Mouse (Mus musculus): ENCODE results near the gene Wdr13.
A peak's percentile ranks its signal among the peaks of the same experiment; 100 is the strongest.

Gene Wdr13

GRCm38 (mm10) chrX:8132017-8132976, at the start of gene Wdr13:
TSS of gene Wdr13 (minus strand) at chrX:8132892.
- DNase-seq (ENCODE audit: low read depth), result peak; percentile 93

DNA sequence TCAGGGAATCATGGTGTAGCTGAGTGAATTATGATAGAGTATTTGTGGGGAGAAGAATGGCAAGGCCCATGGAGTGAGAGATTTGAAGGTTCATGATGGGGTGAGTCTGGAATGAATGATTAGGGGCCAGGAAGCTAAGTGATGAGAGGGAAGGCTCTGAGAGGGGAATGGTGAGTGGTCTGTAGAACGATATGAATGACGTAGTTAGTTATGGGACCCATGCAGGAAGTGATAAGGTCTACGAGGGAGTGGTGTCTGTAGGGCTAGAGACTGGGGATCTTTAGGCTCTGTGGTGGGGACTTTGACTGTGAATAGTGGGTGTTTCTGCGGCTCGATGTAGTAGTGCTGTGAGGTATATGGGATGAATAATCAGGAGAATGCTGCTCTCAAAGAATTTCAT, 47.0 kb upstream of the Wdr13 start:
- DNase-seq (ENCODE audit: low read depth), result no peak

- no peak for DNase-seq (ENCODE audit: low read depth)
Measured at GRCm38 (mm10) chrX:8178871-8179270, 46.2 kb upstream of the Wdr13 start.

- peak; percentile 93 for DNase-seq (ENCODE audit: low read depth)
Measured at GRCm38 (mm10) chrX:8175504-8176385, 43.1 kb upstream of the Wdr13 start, which contains the start of gene Tbc1d25. TSS of gene Tbc1d25 (minus strand) at chrX:8176181.

DNA sequence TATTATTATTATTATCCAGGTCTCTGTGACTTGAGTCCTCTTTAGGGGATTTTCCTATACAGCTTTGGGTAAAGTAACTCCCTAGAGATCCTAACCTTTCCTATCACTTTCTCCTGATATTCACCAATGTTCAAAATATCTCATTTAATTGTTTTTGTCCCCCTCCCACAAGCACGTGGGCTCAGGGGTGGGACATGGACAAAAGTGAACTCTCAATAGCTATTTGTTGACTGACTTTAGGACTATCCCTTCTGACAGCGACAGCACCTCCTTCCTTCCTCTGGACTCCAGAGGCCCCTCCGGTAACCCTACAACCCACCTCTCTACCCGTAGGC, 42.4 kb upstream of the Wdr13 start:
- no peak for DNase-seq (ENCODE audit: low read depth)

DNA sequence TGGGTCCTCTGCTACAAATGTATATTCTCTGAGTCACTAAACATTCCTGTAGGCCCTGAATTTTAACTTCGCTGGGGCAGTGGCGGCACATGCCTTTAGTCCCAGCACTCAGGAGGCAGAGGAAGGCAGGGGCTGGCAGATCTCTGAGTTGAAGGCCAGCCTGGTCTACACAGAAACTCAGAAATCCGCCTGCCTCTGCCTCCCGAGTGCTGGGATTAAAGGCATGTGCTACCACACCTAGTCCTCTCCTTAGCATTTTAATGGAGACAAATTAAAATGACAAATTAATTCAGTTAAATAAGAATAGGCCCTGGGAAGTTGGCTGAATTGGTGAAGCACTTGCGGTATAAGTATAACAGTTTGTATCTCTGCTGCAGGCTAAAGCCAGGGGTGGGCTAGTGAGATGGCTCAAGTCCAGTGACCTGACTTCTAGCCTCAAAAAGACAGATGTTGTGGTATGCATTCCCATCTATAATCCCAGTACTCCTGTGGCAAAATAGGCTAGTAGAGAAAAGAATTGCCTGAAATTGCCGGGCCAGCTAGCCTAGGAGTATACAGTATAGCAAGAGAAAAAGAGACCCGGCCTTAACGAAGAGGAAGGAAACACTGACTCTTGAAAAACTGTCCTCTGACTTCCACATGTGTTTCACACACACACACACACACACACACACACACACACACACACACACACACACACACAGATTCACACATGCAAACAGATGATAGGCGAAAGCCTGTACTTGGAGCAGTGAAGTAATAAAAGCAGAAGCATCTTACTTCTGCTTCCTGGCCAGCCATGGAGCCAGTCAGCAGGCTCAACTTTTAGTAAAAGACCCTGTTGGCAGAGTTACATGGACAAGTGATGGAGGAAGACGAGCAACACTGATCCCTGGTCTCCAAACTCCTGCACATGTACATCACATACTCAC, 35.3 kb upstream of the Wdr13 start:
- DNase-seq (ENCODE audit: low read depth), result no peak

- no peak for DNase-seq (ENCODE audit: low read depth)
Measured at GRCm38 (mm10) chrX:8164471-8164870, 31.8 kb upstream of the Wdr13 start.

DNA sequence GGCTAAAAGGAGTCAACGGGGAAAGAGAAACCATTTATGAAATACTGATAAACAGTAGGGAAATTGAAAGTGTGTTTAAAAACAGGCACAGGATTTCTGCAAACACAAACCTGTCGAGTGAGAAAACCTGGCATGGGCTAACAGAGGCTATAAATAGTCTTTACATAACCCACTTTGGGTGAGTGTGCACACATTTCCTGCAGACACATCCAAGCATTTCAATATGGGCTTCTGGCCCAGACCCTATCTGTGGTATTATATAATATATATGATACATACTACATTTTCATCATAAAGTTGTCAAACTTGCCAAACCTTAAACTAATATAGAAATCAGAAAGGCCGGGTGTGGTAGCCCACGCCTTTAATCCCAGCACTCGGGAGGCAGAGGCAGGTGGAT, 30.4 kb upstream of the Wdr13 start:
- peak; percentile 22 for DNase-seq (ENCODE audit: low read depth)

DNA sequence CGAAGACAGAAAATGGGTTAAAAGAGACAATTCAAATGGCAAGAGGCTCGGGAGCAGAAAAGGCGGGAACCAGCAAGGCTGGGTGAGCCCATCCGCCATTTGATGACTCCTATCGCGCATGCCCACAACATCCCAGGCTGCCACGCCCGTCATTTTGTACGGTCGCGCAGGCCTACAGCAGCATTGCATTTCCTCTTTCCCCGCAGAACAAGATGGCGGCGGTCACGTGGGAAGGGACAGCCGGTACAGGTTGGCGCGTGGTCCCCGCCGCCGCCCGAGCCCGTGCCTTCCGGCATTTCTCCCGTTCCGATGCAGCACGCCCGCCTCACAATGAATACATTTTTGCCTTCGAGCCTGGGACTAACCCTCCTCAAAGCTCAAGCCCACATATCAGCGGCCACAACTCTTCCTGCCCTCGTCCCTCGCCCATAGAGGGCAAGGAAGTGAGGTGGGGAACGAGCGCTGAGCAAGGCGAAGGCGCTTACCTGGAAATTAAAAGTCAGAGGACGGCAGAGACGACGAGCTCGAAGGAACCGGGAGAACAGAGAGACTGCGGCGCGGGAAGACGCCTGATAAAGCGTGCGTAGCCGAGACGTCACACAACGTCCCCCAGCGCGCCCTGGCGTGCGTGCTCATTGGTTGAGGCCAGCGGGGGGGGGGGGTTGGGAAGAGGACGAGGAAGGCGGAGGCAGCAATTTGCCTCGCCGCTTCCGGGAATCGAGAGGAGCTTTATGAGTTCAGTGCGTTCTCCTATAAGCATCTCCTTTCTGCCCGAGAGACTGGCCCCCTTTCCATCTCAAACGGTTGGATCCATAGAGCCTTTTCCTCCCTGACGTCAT, 12.7 kb upstream of the Wdr13 start, which contains the start of gene Rbm3:
Gene Rbm3 (minus strand): TSS at position 728 of the 839 bp plus-strand sequence.
- peak; percentile 94 for DNase-seq (ENCODE audit: low read depth)

DNA sequence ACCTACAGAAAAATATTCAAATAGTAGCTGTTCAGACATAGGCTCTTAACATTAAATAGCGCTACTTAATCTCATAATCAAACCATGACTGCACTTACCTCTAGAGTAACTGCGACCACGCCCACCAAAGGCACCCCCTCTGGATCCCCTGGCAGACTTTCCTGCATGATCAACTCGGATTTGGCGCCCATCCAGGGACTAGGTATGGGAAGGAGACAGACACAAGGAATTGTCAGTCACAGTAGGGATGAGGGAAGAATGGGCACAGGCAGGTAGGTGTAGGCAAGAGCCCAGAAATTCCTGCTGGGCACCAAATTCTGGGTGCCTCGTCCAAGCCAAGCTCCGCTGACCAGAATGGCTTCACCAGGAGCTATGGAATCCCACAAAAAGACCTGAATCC, 11.1 kb upstream of the Wdr13 start:
- DNase-seq (ENCODE audit: low read depth), result peak; percentile 22

DNA sequence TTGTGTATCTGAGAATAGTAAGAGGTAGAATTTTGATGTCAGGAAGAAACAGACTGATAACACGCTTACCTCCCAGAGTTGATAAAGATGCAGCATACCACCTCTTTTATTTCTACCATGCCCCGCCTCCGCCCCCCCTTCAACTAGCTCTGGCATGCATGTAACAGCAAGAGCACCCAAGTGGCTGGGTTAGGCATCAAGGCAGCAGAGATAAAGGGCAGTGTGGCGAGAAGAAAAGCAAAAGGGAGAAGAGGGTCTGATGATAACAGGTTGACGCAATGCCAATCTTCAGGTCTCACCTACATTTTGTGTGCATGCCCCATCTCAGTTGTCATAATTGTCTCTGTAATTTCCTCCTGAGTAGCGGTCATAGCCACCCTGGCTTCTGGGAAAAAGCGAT, 10.3 kb upstream of the Wdr13 start:
- no peak for DNase-seq (ENCODE audit: low read depth)

DNA sequence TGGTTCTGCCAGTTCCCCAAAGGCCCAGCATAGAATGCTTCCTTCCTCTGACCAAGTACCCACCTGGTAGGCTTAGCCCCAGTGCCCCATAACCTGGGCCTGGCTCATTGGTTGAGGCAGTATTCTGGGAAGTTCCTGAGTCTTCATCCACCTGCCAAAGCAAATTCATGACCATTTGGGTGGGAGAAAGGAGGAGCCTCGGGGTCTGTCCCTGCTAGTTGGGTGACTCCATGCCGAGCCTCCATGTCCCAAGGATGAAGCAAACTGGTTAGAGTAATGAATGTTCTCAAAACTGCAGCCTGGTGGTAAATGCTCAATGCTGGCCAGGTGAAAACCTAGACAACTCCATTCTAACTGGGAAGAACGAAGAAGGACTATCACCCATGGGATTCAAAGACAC, 8.4 kb upstream of the Wdr13 start:
- no peak for DNase-seq (ENCODE audit: low read depth)

DNA sequence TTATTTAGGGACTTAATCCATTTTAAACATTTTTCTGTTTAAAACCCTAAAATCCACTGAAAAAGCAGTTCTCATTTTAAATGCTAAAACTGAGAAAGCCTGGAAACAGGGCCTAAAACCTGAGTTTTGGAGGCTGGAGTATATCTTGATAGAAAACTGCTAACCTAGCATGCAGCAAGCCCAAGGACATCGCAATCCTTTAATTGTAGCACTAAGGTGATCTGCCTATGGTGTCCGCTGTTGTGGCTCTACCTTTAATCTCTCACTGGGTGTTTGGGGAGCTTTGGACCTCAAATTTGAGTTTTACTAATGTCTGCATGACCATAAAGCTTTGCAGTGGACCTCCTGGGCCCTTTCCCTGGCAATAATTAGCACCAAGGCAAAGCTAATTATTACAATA, 7.8 kb upstream of the Wdr13 start:
- no peak for DNase-seq (ENCODE audit: low read depth)

DNA sequence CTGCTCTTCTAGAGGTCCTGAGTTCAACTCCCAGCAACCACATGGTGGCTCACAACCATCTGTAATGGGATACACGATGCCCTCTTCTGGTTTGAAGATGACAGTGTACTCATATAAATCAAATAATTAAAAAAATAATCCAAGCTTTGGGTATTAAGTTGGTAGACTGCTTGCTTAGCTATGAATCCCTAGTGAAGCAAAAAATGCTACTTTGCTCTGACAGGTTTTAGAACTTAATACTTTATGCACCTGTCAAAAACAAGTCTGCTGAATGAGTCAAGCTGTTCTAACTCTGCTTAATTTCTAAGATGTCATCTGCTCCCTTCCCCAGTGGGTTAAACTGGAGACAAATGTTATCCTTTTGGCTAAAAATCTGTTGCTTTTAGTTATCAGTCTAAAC, 6.8 kb upstream of the Wdr13 start:
- no peak for DNase-seq (ENCODE audit: low read depth)

GRCm38 (mm10) chrX:8135886-8136285, 3.2 kb upstream of the Wdr13 start:
- no peak for DNase-seq (ENCODE audit: low read depth)

DNA sequence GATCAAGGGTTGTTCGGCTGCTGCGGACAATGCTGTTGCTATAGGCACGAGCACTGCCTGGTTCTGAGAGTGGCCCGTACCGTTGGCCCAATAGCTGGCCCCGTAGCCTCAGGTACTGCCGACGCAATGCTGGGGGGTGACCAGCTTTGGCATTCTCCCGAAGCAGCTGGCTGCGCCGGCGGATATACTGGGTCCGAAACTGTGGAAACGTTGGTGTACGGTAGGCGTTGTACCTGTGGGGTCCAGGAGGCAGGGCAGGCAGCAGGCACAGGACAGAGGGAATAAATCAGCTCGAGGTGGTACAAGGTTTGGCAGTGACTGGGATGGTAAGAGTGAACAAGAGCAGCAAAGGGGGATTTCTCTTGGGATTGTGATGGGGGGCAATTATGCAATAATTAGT, 1.3 kb downstream of the Wdr13 start:
- DNase-seq (ENCODE audit: low read depth), result no peak

DNA sequence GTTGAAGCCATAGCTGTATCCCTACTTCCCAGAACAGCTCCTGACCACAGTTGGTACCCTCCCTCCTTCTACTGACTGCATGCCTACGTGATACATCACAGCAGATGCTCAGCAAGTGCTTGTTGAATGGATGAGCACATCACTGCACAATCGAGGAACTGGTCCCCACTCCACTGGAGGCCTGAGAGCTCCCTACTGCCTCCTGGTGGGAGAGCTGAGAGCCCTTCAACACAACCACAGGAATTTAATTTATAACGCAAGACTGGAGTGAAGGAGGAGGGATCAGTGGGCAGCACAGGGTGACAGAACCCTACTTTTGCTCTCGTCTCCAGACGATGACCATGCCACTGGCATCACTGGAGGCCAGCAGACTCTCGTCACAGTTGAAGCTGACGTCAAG, 7.5 kb downstream of the Wdr13 start:
- DNase-seq (ENCODE audit: low read depth), result peak; percentile 51

DNA sequence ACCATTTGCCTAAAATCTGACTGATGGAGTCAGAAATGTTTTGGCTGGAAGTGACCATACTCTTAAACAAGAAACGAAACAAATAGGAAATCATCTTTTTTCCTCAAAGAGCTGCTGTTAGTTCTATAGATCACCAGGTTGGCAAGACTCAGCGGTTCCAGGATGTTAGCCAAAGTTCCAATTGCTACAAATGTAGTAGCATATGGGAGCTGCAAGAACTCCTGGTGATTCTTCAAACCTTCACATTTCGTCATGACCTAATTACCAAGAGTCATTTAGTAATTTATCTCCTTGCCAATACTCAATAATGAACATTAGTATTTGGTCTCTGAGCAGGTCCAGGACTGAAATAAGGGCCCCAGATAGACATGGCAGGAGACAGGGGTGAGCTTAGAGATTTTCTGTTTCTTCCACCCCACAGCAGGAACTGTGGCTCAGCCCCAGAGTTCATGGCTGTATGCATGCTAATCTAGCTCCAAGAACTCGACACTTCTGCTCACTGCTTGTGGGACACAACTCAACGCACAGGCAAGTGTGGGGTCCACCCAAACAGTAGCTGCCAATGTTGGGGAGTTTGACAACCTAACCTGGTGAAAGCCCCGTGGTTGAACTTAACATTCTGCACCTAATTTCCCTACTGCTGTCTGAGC, 8.7 kb downstream of the Wdr13 start:
- no peak for DNase-seq (ENCODE audit: low read depth)

DNA sequence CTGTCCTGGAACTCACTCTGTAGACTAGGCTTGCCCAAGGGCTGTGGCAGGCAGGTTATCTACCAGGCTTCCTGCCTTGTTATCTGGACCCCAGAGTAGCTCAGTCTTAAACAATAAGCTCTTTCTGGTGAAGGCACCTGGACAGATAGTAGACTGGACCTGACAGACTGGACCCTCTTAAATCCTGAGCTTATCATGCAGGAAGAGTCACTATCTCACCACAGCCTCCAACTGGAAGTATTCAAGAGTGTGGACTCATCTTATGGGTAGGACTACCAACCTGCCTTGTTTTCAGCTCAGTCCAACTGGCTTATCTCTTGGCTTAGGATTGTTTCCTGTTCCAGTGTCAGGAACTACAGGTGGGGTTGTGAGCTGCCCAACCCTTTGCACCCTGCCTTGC, 15.4 kb downstream of the Wdr13 start:
- no peak for DNase-seq (ENCODE audit: low read depth)

DNA sequence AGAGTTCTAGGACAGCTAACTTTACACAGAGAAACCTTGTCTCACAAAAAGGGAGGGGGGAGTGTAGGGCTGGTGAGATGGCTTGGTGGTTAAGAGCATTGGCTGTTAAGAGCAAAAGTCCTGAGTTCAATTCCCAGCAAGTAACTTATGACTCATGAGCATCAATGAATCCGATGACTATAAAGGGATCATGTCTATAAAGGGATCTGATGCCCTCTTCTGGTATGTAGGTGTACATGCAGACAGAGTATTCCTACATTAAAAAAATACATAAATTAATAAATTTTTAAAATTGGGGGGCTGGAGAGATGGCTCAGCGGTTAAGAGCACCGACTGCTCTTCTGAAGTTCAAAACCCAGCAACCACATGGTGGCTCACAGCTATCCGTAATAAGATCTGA, 17.4 kb downstream of the Wdr13 start:
- DNase-seq (ENCODE audit: low read depth), result peak; percentile 8
